Mouse (Mus musculus) Muller cell, postnatal 12 days (primary cell): ENCODE results near the gene Dohh.

Experiments
- DNase-seq: peaks from one replicate; pipeline ENCODE4 v3.0.0-alpha.2; 2015; ENCODE audit errors: inconsistent ontology term

The Dohh gene

GRCm38 (mm10) chr10:81418216-81419070, 34.2 kb downstream of the Dohh start:
- no peak for DNase-seq

GRCm38 (mm10) chr10:81419111-81419928, 35.1 kb downstream of the Dohh start:
- DNase-seq: no peak

GRCm38 (mm10) chr10:81420191-81420767, 36.1 kb downstream of the Dohh start:
- no peak for DNase-seq

GRCm38 (mm10) chr10:81421041-81421796, 37.0 kb downstream of the Dohh start:
- no peak for DNase-seq

- DNase-seq: peak; percentile 60
Observed at GRCm38 (mm10) chr10:81421797-81422100, 37.5 kb downstream of the Dohh start.

- DNase-seq: no peak
Observed at GRCm38 (mm10) chr10:81422191-81422590, 38.0 kb downstream of the Dohh start.

- no peak for DNase-seq
Observed at GRCm38 (mm10) chr10:81422661-81423217, 38.5 kb downstream of the Dohh start.

- no peak for DNase-seq
Observed at GRCm38 (mm10) chr10:81423476-81424245, 39.4 kb downstream of the Dohh start.

- DNase-seq: peak; percentile 90
Observed at GRCm38 (mm10) chr10:81424246-81425051, 40.2 kb downstream of the Dohh start.

GRCm38 (mm10) chr10:81425236-81425850, 41.1 kb downstream of the Dohh start:
- DNase-seq: peak; percentile 76

- peak; percentile 62 for DNase-seq
Observed at GRCm38 (mm10) chr10:81426081-81426671, 41.9 kb downstream of the Dohh start.

- DNase-seq: peak; percentile 83
Observed at GRCm38 (mm10) chr10:81426897-81427296, 42.7 kb downstream of the Dohh start.

GRCm38 (mm10) chr10:81427327-81427726, 43.1 kb downstream of the Dohh start:
- no peak for DNase-seq

GRCm38 (mm10) chr10:81427804-81428506, 43.7 kb downstream of the Dohh start:
- DNase-seq: no peak

- DNase-seq: no peak
Observed at GRCm38 (mm10) chr10:81428507-81428870, 44.3 kb downstream of the Dohh start.

GRCm38 (mm10) chr10:81429092-81429491, 44.9 kb downstream of the Dohh start:
- no peak for DNase-seq

- DNase-seq: peak; percentile 89
Observed at GRCm38 (mm10) chr10:81429605-81430061, 45.4 kb downstream of the Dohh start.

- DNase-seq: peak; percentile 87
Observed at GRCm38 (mm10) chr10:81430141-81430830, 46.1 kb downstream of the Dohh start.
